Mouse (Mus musculus) MEL (cell line): ENCODE data around the gene Zbtb21. TPM values are rescaled to one million over a fixed set of nuclear protein-coding genes. Genes with fewer than 3 reads are reported as not detected.
A peak's percentile ranks its signal among the peaks of the same experiment; 100 is the strongest.

Experiments
- DNase-seq: peaks from one replicate; pipeline ENCODE4 v3.0.0; 2011; ENCODE audit warnings: low read depth, low spot score
- H3K27ac ChIP-seq: 2 replicates; pipeline ENCODE4 v1.5.1; 2012; ENCODE audit warnings: low read depth, mild to moderate bottlenecking, control low read depth, low read length, moderate library complexity; ENCODE audit not compliant: control insufficient read depth
- H3K27me3 ChIP-seq, 2 experiments: fragments of 150-350 bp in 1 of 2; sonication (generic) in 1 of 2; 2 replicates each; pipeline ENCODE4 v1.6.1; 2012; ENCODE audit warnings: low read length in 2 of 2, mild to moderate bottlenecking in 2 of 2, improper control_type of control experiment in 1 of 2, moderate library complexity in 1 of 2; ENCODE audit not compliant: insufficient read depth in 2 of 2, control insufficient read depth in 1 of 2
- H3K36me3 ChIP-seq, 2 experiments: 2 replicates each; pipeline ENCODE4 v1.6.1; 2012 to 2014; ENCODE audit warnings: low read length in 2 of 2, improper control_type of control experiment in 1 of 2, inconsistent platforms in 1 of 2, mild to moderate bottlenecking in 1 of 2; ENCODE audit not compliant: insufficient read depth in 2 of 2, control insufficient read depth in 1 of 2
- H3K4me1 ChIP-seq, 2 experiments: fragments of 150-350 bp in 1 of 2; sonication (generic) in 1 of 2; 2 replicates each; pipeline ENCODE4 v1.6.1; 2012; ENCODE audit warnings: low read length in 2 of 2, improper control_type of control experiment in 1 of 2, mild to moderate bottlenecking in 1 of 2; ENCODE audit not compliant: insufficient read depth in 2 of 2, control insufficient read depth in 1 of 2
- H3K4me3 ChIP-seq, 2 experiments: fragments of 150-350 bp in 1 of 2; sonication (generic) in 1 of 2; 2 replicates each; pipeline ENCODE4 v1.5.1; 2012; ENCODE audit warnings: low read depth in 2 of 2, low read length in 2 of 2, mild to moderate bottlenecking in 2 of 2, moderate library complexity in 2 of 2, control low read depth in 1 of 2, improper control_type of control experiment in 1 of 2; ENCODE audit not compliant: control insufficient read depth in 1 of 2, insufficient read depth in 1 of 2
- H3K79me2 ChIP-seq: 2 replicates; pipeline ENCODE4 v1.6.1; 2012; ENCODE audit warnings: mild to moderate bottlenecking, low read length, moderate library complexity; ENCODE audit not compliant: control insufficient read depth, poor library complexity, insufficient read depth
- H3K9ac ChIP-seq: 2 replicates; pipeline ENCODE4 v1.6.1; 2012; ENCODE audit warnings: low read depth, mild to moderate bottlenecking, control low read depth, low read length, moderate library complexity; ENCODE audit not compliant: control insufficient read depth, poor library complexity, severe bottlenecking
- H3K9me3 ChIP-seq: fragments of 150-350 bp; sonication (generic); replicated peaks from 2 replicates; pipeline ENCODE4 v1.6.1; 2012; ENCODE audit warnings: mild to moderate bottlenecking, low read length, improper control_type of control experiment, moderate library complexity; ENCODE audit not compliant: insufficient read depth
- BHLHE40 ChIP-seq: IDR thresholded peaks from 2 replicates; pipeline ENCODE4 v1.6.1; 2012; ENCODE audit warnings: low read depth, mild to moderate bottlenecking, inconsistent platforms, low read length, improper control_type of control experiment, borderline replicate concordance
- CHD1 ChIP-seq: IDR thresholded peaks from 2 replicates; pipeline ENCODE4 v1.6.1; 2012; ENCODE audit warnings: low read depth, mild to moderate bottlenecking, inconsistent platforms, low read length, improper control_type of control experiment
- CTCF ChIP-seq, 3 experiments: IDR thresholded peaks in 2 of 3; conservative IDR thresholded peaks in 1 of 3; 2 replicates each; pipeline ENCODE4 v1.5.1; 2011 to 2012; ENCODE audit warnings: low read length in 3 of 3, low read depth in 2 of 3, mild to moderate bottlenecking in 2 of 3, improper control_type of control experiment in 1 of 3, inconsistent platforms in 1 of 3, mixed read lengths in 1 of 3, moderate library complexity in 1 of 3; ENCODE audit not compliant: control insufficient read depth in 1 of 3, insufficient read depth in 1 of 3, poor library complexity in 1 of 3, severe bottlenecking in 1 of 3
- E2F4 ChIP-seq: IDR thresholded peaks from 2 replicates; pipeline ENCODE4 v1.6.1; 2011; ENCODE audit warnings: low read depth, low read length, improper control_type of control experiment, borderline replicate concordance
- ELF1 ChIP-seq: IDR thresholded peaks from 2 replicates; pipeline ENCODE4 v1.6.1; 2014; ENCODE audit warnings: low read depth, mild to moderate bottlenecking, inconsistent platforms, low read length, improper control_type of control experiment, moderate library complexity
- GABPA ChIP-seq: IDR thresholded peaks from 2 replicates; pipeline ENCODE4 v1.6.1; 2012; ENCODE audit warnings: low read depth, mild to moderate bottlenecking, inconsistent platforms, low read length, improper control_type of control experiment, moderate library complexity
- GATA1 ChIP-seq: IDR thresholded peaks from 2 replicates; pipeline ENCODE4 v1.6.1; 2011; ENCODE audit warnings: low read depth, low read length, improper control_type of control experiment
- KAT2A ChIP-seq: conservative IDR thresholded peaks from 2 replicates; pipeline ENCODE4 v1.6.1; 2012; ENCODE audit warnings: low read depth, low read length, improper control_type of control experiment, inconsistent platforms
- MAFK ChIP-seq: IDR thresholded peaks from 2 replicates; pipeline ENCODE4 v1.6.1; 2011; ENCODE audit warnings: low read depth, mild to moderate bottlenecking, low read length, improper control_type of control experiment, borderline replicate concordance
- MAZ ChIP-seq: IDR thresholded peaks from 2 replicates; pipeline ENCODE4 v1.6.1; 2012; ENCODE audit warnings: low read depth, mild to moderate bottlenecking, inconsistent platforms, low read length, improper control_type of control experiment
- MXI1 ChIP-seq: IDR thresholded peaks from 2 replicates; pipeline ENCODE4 v1.6.1; 2011; ENCODE audit warnings: mild to moderate bottlenecking, low read depth, low read length, improper control_type of control experiment
- MYC ChIP-seq: IDR thresholded peaks from 2 replicates; pipeline ENCODE4 v1.6.1; 2011; ENCODE audit warnings: low read depth, mild to moderate bottlenecking, low read length, improper control_type of control experiment, moderate library complexity
- NRF1 ChIP-seq: IDR thresholded peaks from 2 replicates; pipeline ENCODE4 v1.6.1; 2014; ENCODE audit warnings: low read depth, mild to moderate bottlenecking, inconsistent platforms, low read length, improper control_type of control experiment, moderate library complexity; ENCODE audit not compliant: poor library complexity, insufficient read depth, severe bottlenecking
- POLR2AphosphoS5 ChIP-seq: IDR thresholded peaks from 2 replicates; pipeline ENCODE4 v1.6.1; 2012; ENCODE audit warnings: low read depth, borderline replicate concordance, mild to moderate bottlenecking, inconsistent platforms, low read length, moderate library complexity, mixed read lengths
- RAD21 ChIP-seq: IDR thresholded peaks from 2 replicates; pipeline ENCODE4 v1.6.1; 2011; ENCODE audit warnings: mild to moderate bottlenecking, low read depth, low read length, improper control_type of control experiment
- RCOR1 ChIP-seq: IDR thresholded peaks from 2 replicates; pipeline ENCODE4 v1.6.1; 2012; ENCODE audit warnings: low read depth, mild to moderate bottlenecking, inconsistent platforms, low read length, improper control_type of control experiment
- SIN3A ChIP-seq: IDR thresholded peaks from 2 replicates; pipeline ENCODE4 v1.6.1; 2012; ENCODE audit warnings: low read length, improper control_type of control experiment, inconsistent platforms
- TAL1 ChIP-seq: IDR thresholded peaks from 2 replicates; pipeline ENCODE4 v1.6.1; 2012; ENCODE audit warnings: mild to moderate bottlenecking, inconsistent platforms, low read length, moderate library complexity, mixed read lengths
- TBP ChIP-seq: IDR thresholded peaks from 2 replicates; pipeline ENCODE4 v1.8.0; 2011; ENCODE audit warnings: low read depth, low read length, improper control_type of control experiment
- TCF12 ChIP-seq: IDR thresholded peaks from 2 replicates; pipeline ENCODE4 v1.6.1; 2014; ENCODE audit warnings: low read depth, mild to moderate bottlenecking, inconsistent platforms, low read length, improper control_type of control experiment, moderate library complexity
- UBTF ChIP-seq: IDR thresholded peaks from 2 replicates; pipeline ENCODE4 v1.6.1; 2012; ENCODE audit warnings: low read depth, mild to moderate bottlenecking, inconsistent platforms, low read length, improper control_type of control experiment, moderate library complexity, borderline replicate concordance; ENCODE audit not compliant: insufficient read depth
- USF1 ChIP-seq: IDR thresholded peaks from 2 replicates; pipeline ENCODE4 v1.6.1; 2014; ENCODE audit warnings: low read depth, mild to moderate bottlenecking, inconsistent platforms, low read length, improper control_type of control experiment, moderate library complexity
- ZKSCAN1 ChIP-seq: IDR thresholded peaks from 2 replicates; pipeline ENCODE4 v1.6.1; 2012; ENCODE audit warnings: low read depth, mild to moderate bottlenecking, inconsistent platforms, low read length, improper control_type of control experiment, moderate library complexity
- polyA plus RNA-seq, 2 experiments: library from polyadenylated mRNA; stranded (reverse) in 1 of 2; unstranded in 1 of 2; fragments of >175 nt in 1 of 2; fragments of >200 nt in 1 of 2; gene quantifications; 2 replicates each; pipeline versions ENCODE4 v1.2.1 to v1.2.4; 2012; ENCODE audit warnings: low replicate concordance in 2 of 2, low read depth in 1 of 2; ENCODE audit not compliant: insufficient read length in 2 of 2, insufficient read depth in 1 of 2, missing spikeins in 1 of 2
- total RNA-seq: library from RNA; depleted of rRNA; stranded (reverse); fragments of 300-350 nt; gene quantifications from 2 replicates; pipeline ENCODE4 v1.2.3, GENCODE M21; 2012

The Zbtb21 gene
- total and polyA plus RNA-seq, 3 experiments: 7.3 to 9.6 TPM; not detected in 1

- no peak for TF ChIP-seq E2F4
- TF ChIP-seq TCF12: no peak
- TF ChIP-seq ELF1: no peak
- no peak for TF ChIP-seq TAL1
- no peak for TF ChIP-seq RCOR1
- TF ChIP-seq BHLHE40: no peak
- TF ChIP-seq POLR2AphosphoS5: no peak
- no peak for TF ChIP-seq MAFK
- TF ChIP-seq MYC: no peak
- no peak for TF ChIP-seq CHD1
- TF ChIP-seq MXI1: no peak
- no peak for TF ChIP-seq TBP
- no peak for TF ChIP-seq MAZ
- TF ChIP-seq UBTF: no peak
- TF ChIP-seq SIN3A: no peak
- no peak for TF ChIP-seq RAD21
- TF ChIP-seq GABPA: no peak
- no peak for TF ChIP-seq CTCF (IDR thresholded peaks at IDR 0.05 in 2 of 3, conservative IDR thresholded peaks at IDR 0.05 in 1 of 3; ENCODE audit: control insufficient read depth in 1 of 3, insufficient read depth in 1 of 3, low read depth in 2 of 3, low read length in 3 of 3, poor library complexity in 1 of 3, severe bottlenecking in 1 of 3)
- no peak for TF ChIP-seq ZKSCAN1
- no peak for TF ChIP-seq KAT2A
- no peak for DNase-seq
- Histone ChIP-seq H3K9ac (no peak overlapping the region), H3K27me3 (no peaks in the 10 kb centered on the region), H3K79me2 (no peaks in the 10 kb centered on the region; the same call in 1 of the 2 replicates), H3K9me3 (no peaks in the 10 kb centered on the region), H3K4me1 (peaks cover 2 to 7% of the 10 kb centered on the region in 2 experiments; a peak in 3 of 4 replicates), H3K36me3 (peaks cover 0 to 3% of the 10 kb centered on the region in 2 experiments; a peak in 2 of 4 replicates), H3K27ac (no peak overlapping the region), H3K4me3 (no peak overlapping the region)
Measured at GRCm38 (mm10) chr16:97981362-97981761, 18.9 kb upstream of the Zbtb21 start.

- Histone ChIP-seq H3K9ac (no peak overlapping the region), H3K79me2 (no peaks in the 10 kb centered on the region; the same call in 1 of the 2 replicates), H3K27me3 (no peaks in the 10 kb centered on the region), H3K4me1 (peaks cover 2 to 7% of the 10 kb centered on the region in 2 experiments; a peak in 3 of 4 replicates), H3K9me3 (no peaks in the 10 kb centered on the region), H3K27ac (peak overlapping the region; percentile 16; the same call in 1 of the 2 replicates), H3K36me3 (peaks cover 0 to 3% of the 10 kb centered on the region in 2 experiments; a peak in 2 of 4 replicates), H3K4me3 (no peak overlapping the region)
- no peak for TF ChIP-seq POLR2AphosphoS5
- no peak for TF ChIP-seq MYC
- TF ChIP-seq NRF1: no peak
- no peak for TF ChIP-seq RAD21
- TF ChIP-seq E2F4: no peak
- TF ChIP-seq GATA1: no peak
- TF ChIP-seq USF1: no peak
- DNase-seq: peak; percentile 53
Measured at GRCm38 (mm10) chr16:97977722-97978121, 15.3 kb upstream of the Zbtb21 start.
